Comparison of ENCODE assay signal across 27 mouse cellular contexts in the genomic region with DNA sequence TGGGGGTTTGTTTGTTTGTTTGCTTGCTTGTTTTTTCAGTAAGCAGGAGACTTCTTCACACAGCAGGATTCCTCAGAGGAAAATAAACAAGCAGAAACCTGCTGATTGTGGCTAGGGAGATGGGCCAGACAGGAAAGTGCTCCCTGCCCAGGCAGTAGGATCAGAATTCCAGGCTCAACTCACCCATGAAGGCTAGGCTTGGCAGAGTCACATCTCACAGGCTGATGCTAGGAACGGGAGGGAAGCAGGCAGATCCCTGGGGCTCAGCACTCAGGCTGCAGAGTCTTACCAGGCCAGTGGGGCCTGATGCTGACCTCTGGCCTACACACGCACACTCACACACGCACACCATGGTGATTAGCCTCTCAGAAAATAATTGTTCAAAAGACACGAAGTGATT.
DNase-seq lines count a peak whose midpoint lies in the region; ATAC-seq lines count a peak whose summit lies in the region.
"Had no signal": no experiment of that assay in that cellular context is flagged by ENCODE, and none has a peak within 500 bp of the region (broad histone marks: within the 10 kb centered on the region; RNA-seq: fewer than 3 reads in every experiment).

No protein-coding gene starts in this region.

- no peak overlapping the region for H3K9ac ChIP-seq in kidney, embryonic 16.5 days (replicated peaks; ENCODE audit: low read length)
- H3K9ac ChIP-seq in forebrain, embryonic 14.5 days (ENCODE audit: low read length) = no peak overlapping the region
- H3K9ac ChIP-seq: hindbrain, embryonic 14.5 days; limb, embryonic 15.5 days; liver, embryonic 14.5 days had no signal

- 60% methylated on average over 4 of the region's 4 CpGs for WGBS in kidney, embryonic 16.5 days
- WGBS in forebrain, embryonic 14.5 days = 75% methylated on average over 4 of the region's 4 CpGs

- ATAC-seq in kidney, embryonic 16.5 days (ENCODE audit: low FRiP score, low TSS enrichment) = peak; percentile 59; the same call in 1 of the 2 replicates
- ATAC-seq in forebrain, embryonic 14.5 days = no peak
- ATAC-seq: inflammation-experienced regulatory T-cells, adult 6 months had no signal

- H3K27me3 ChIP-seq in kidney, embryonic 16.5 days (ENCODE audit: insufficient read depth, low read length) = no peaks in the 10 kb centered on the region
- H3K27me3 ChIP-seq in forebrain, embryonic 14.5 days (replicated peaks; ENCODE audit: control insufficient read depth, insufficient read depth, low read length) = no peaks in the 10 kb centered on the region
- H3K27me3 ChIP-seq: limb, embryonic 15.5 days had no signal

- H3K27ac ChIP-seq in kidney, embryonic 16.5 days (ENCODE audit: low read length) = no peak overlapping the region
- no peak overlapping the region for H3K27ac ChIP-seq in forebrain, embryonic 14.5 days (ENCODE audit: low read depth, low read length)
- H3K27ac ChIP-seq: hindbrain, embryonic 14.5 days; limb, embryonic 10.5 days; limb, embryonic 15.5 days; liver, embryonic 14.5 days; macrophage had no signal

- no peaks in the 10 kb centered on the region for H3K36me3 ChIP-seq in kidney, embryonic 16.5 days (ENCODE audit: insufficient read depth, low read length)
- H3K36me3 ChIP-seq in forebrain, embryonic 14.5 days (ENCODE audit: control insufficient read depth, insufficient read depth, low read length) = no peaks in the 10 kb centered on the region
- H3K36me3 ChIP-seq: limb, embryonic 10.5 days; limb, embryonic 15.5 days had no signal

- no peaks in the 10 kb centered on the region for H3K9me3 ChIP-seq in kidney, embryonic 16.5 days (ENCODE audit: low read length)
- H3K9me3 ChIP-seq in forebrain, embryonic 14.5 days (replicated peaks; ENCODE audit: control insufficient read depth, low read length) = no peaks in the 10 kb centered on the region
- H3K9me3 ChIP-seq: limb, embryonic 10.5 days; limb, embryonic 15.5 days had no signal

- no peak overlapping the region for H3K4me2 ChIP-seq in kidney, embryonic 16.5 days (replicated peaks; ENCODE audit: low read depth, low read length)
- H3K4me2 ChIP-seq in forebrain, embryonic 14.5 days (ENCODE audit: low read length) = no peak overlapping the region
- H3K4me2 ChIP-seq: heart, embryonic 11.5 days; hindbrain, embryonic 14.5 days; limb, embryonic 15.5 days had no signal

- H3K4me1 ChIP-seq in kidney, embryonic 16.5 days (ENCODE audit: insufficient read depth, low read length) = peaks cover 5% of the 10 kb centered on the region; the same call in 1 of the 2 replicates
- H3K4me1 ChIP-seq in forebrain, embryonic 14.5 days (ENCODE audit: control insufficient read depth, insufficient read depth, low read length) = no peaks in the 10 kb centered on the region
- H3K4me1 ChIP-seq: limb, embryonic 15.5 days had no signal

- no peak overlapping the region for H3K4me3 ChIP-seq in kidney, embryonic 16.5 days (ENCODE audit: low read length)
- no peak overlapping the region for H3K4me3 ChIP-seq in forebrain, embryonic 14.5 days (ENCODE audit: low read depth, low read length)
- H3K4me3 ChIP-seq: erythroblast, embryonic 14.5 days; limb, embryonic 10.5 days; limb, embryonic 15.5 days had no signal

- peak; percentile 10 to 25 for DNase-seq in cerebellum, postnatal 25 days
- DNase-seq in cerebellum, adult 18-20 months = no peak
- peak; percentile 31 for DNase-seq in kidney, adult 18-20 months
- peak; percentile 42 to 43 for DNase-seq in kidney, postnatal 36 days
- DNase-seq in forebrain, embryonic 14.5 days (ENCODE audit: low spot score) = no peak
- DNase-seq in gastrocnemius, adult 8-10 months (ENCODE audit: low spot score in 2 of 2) = no peak
- DNase-seq in left cerebral cortex, adult 9 months (ENCODE audit: low spot score in 2 of 2) = no peak
- DNase-seq: adrenal gland, postnatal 36 days; cerebellum, adult 8-10 months; gastrocnemius, postnatal 14 days; heart, postnatal 4 days; layer of hippocampus, postnatal 36 days; lung, adult 2 months; lung, postnatal 10 days; midbrain, embryonic 14.5 days; right cerebral cortex, postnatal 4 days; thymus, adult 2 months; thymus, postnatal 36 days had no signal

Comparison
In these comparisons a context has a peak if more than half of its experiments do, and no peak if none do; other contexts are left out.
1. DNase-seq: peak in cerebellum, postnatal 25 days (2 of 2), kidney, adult 18-20 months (single experiment) and kidney, postnatal 36 days (2 of 2); none in cerebellum, adult 18-20 months (0 of 2), forebrain, embryonic 14.5 days (single experiment), gastrocnemius, adult 8-10 months (0 of 2) and left cerebral cortex, adult 9 months (0 of 2).